Mouse (Mus musculus): ENCODE results near the gene Dmbx1. TPM values are rescaled to one million over a fixed set of nuclear protein-coding genes. Genes with fewer than 3 reads are reported as not detected.

Gene Dmbx1
- polyA plus RNA-seq, 1 experiment = not detected

DNA sequence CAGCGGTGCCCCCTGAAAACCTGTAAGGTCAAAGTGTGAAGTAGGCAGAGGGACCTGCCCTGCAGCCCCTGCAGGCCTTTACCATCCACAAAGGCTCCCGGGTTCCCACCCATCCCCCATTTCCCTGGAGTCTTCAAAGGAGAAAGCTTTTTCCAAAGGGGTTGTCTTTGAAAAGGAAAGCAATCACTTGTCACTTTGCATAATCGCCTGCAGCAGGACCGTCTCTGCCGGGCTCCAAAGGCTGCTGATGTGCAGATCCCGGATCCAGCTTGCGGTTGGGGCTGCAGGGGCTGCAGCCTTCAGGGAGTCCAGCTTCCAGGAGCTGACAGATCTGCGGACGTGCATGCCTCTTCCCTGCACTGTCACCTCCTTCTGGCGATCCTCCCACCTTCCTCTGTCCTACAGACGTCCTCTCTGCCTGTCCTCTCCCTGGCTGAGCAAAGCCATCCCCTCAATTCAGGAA lies 61.5 kb downstream of the Dmbx1 start:
- peaks cover 4% of the 10 kb centered on the region for H3K27me3 ChIP-seq (replicated peaks)
- H3K4me3 ChIP-seq (replicated peaks) = no peak overlapping the region
- no peaks in the 10 kb centered on the region for H3K9me3 ChIP-seq
- TF ChIP-seq FLI1 (IDR thresholded peaks at IDR 0.05; ENCODE audit: low read length) = no peak
- TF ChIP-seq GATA1 (IDR thresholded peaks at IDR 0.05; ENCODE audit: borderline replicate concordance, low read length) = no peak
- H3K36me3 ChIP-seq (replicated peaks; ENCODE audit: low read length) = peaks cover 78% of the 10 kb centered on the region
- peaks cover 52% of the 10 kb centered on the region for H3K4me1 ChIP-seq

DNA sequence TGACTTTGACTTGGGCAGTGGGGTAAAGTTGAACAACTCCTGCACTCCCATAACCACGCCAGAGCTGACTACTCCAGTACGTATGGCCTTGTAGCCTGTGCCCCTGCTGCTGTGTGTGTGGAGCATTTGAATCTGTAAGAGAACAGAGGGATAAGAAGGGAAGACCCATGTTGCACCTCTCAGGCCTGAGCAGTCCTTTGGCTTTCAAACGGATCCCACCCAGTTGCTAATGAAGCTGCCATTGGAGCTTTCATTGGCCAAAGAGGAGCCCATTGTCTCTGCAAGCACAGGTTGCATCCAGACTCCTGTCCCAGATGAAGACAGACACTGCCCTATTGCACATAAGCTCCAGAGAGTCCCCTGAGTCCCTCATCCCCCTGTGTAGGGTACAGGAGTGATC lies 66.5 kb downstream of the Dmbx1 start:
- Histone ChIP-seq H3K4me1 (peaks cover 41% of the 10 kb centered on the region), H3K27me3 (replicated peaks) (no peaks in the 10 kb centered on the region), H3K9me3 (no peaks in the 10 kb centered on the region), H3K36me3 (replicated peaks; ENCODE audit: low read length) (peaks cover 100% of the 10 kb centered on the region), H3K4me3 (replicated peaks) (no peak overlapping the region)
- TF ChIP-seq GATA1 (IDR thresholded peaks at IDR 0.05; ENCODE audit: borderline replicate concordance, low read length) = no peak
- TF ChIP-seq FLI1 (IDR thresholded peaks at IDR 0.05; ENCODE audit: low read length) = no peak

DNA sequence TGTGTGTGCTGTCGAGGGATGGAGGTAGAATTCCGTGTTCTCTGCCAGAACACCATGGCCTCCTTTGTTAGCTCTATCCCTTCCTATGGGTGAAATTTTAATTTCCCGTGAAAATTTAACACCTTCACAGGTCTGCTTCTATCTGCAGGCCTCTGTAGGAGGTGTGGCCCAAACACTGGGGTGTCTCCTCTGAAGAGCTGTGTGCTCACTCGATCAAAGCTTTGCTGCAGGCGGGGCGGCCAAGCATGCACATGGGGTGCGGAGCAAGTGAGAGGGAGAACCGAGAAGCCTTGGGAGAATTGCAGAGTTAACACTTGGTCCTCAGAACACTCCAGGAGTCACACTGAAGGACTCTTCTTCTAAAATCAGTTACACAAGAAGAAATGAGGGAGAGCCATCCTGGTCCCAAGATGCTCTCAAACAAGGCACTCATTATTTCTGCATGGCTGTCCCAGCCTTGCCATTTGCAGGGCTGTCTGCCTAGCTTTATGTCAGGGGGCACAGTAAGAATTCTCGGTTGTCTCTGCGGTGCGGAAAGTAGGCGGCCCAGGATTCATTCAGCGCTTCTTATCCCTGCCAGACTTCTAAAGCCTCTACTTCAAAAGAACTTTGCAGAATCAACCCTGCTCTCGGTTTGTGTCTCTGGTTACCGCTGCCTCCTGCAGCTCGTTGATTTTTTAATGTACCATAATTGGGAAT lies 70.1 kb downstream of the Dmbx1 start:
- Histone ChIP-seq H3K4me1 (peaks cover 43% of the 10 kb centered on the region), H3K27me3 (replicated peaks) (no peaks in the 10 kb centered on the region), H3K9me3 (no peaks in the 10 kb centered on the region), H3K4me3 (replicated peaks) (no peak overlapping the region), H3K36me3 (replicated peaks; ENCODE audit: low read length) (peaks cover 100% of the 10 kb centered on the region)
- TF ChIP-seq FLI1 (IDR thresholded peaks at IDR 0.05; ENCODE audit: low read length) (no peak), GATA1 (IDR thresholded peaks at IDR 0.05; ENCODE audit: borderline replicate concordance, low read length) (no peak)

Other genes with a start within 250 kb of the Dmbx1 start
- gene Efcab14, start 202.2 kb downstream of the Dmbx1 start, polyA plus RNA-seq (2012; ENCODE audit: insufficient read depth, low replicate concordance) = 4.7 and 7.3 TPM in 2 replicates
- gene Tex38, start 158.9 kb downstream of the Dmbx1 start, polyA plus RNA-seq (2012; ENCODE audit: insufficient read depth, low replicate concordance) = 0.44 TPM in 1 of 2 replicates, not detected in the other
- 16.7 TPM in 1 of 2 replicates, not detected in the other for gene Atpaf1, start 155.1 kb downstream of the Dmbx1 start, polyA plus RNA-seq (2012; ENCODE audit: insufficient read depth, low replicate concordance)
- 19.3 and 30.2 TPM in 2 replicates for gene Mob3c, start 111.8 kb downstream of the Dmbx1 start, polyA plus RNA-seq (2012; ENCODE audit: insufficient read depth, low replicate concordance)
- gene Mknk1, start 100.7 kb downstream of the Dmbx1 start, polyA plus RNA-seq (2012; ENCODE audit: insufficient read depth, low replicate concordance) = 293 and 361 TPM in 2 replicates
- gene Kncn, start 55.5 kb downstream of the Dmbx1 start, polyA plus RNA-seq (2012; ENCODE audit: insufficient read depth, low replicate concordance) = 0.29 TPM in 1 of 2 replicates, not detected in the other
- 0.16 TPM in 1 of 2 replicates, not detected in the other for gene 6430628N08Rik, start 49.3 kb downstream of the Dmbx1 start, polyA plus RNA-seq (2012; ENCODE audit: insufficient read depth, low replicate concordance)
- 2.9 and 3.8 TPM in 2 replicates for gene Faah, start 78.0 kb upstream of the Dmbx1 start, polyA plus RNA-seq (2012; ENCODE audit: insufficient read depth, low replicate concordance)
- gene Nsun4, start 114.0 kb upstream of the Dmbx1 start, polyA plus RNA-seq (2012; ENCODE audit: insufficient read depth, low replicate concordance) = 0.27 TPM in 1 of 2 replicates, not detected in the other
- 24.7 and 73.9 TPM in 2 replicates for gene Uqcrh, start 135.1 kb upstream of the Dmbx1 start, polyA plus RNA-seq (2012; ENCODE audit: insufficient read depth, low replicate concordance)
- 13.4 and 17.7 TPM in 2 replicates for gene Lrrc41, start 135.3 kb upstream of the Dmbx1 start, polyA plus RNA-seq (2012; ENCODE audit: insufficient read depth, low replicate concordance)
- 0.75 TPM in 1 of 2 replicates, not detected in the other for gene Rad54l, start 183.8 kb upstream of the Dmbx1 start, polyA plus RNA-seq (2012; ENCODE audit: insufficient read depth, low replicate concordance)
- gene Pomgnt1, start 183.9 kb upstream of the Dmbx1 start, polyA plus RNA-seq (2012; ENCODE audit: insufficient read depth, low replicate concordance) = 1.0 and 6.1 TPM in 2 replicates
- gene Lurap1, start 211.4 kb upstream of the Dmbx1 start, polyA plus RNA-seq (2012; ENCODE audit: insufficient read depth, low replicate concordance) = 0.93 TPM in 1 of 2 replicates, not detected in the other
- not detected in 2 replicates for gene Tspan1, start 227.7 kb upstream of the Dmbx1 start, polyA plus RNA-seq (2012; ENCODE audit: insufficient read depth, low replicate concordance)
- gene 1700042G07Rik, start 233.4 kb upstream of the Dmbx1 start, polyA plus RNA-seq (2012; ENCODE audit: insufficient read depth, low replicate concordance) = not detected in 2 replicates
- not detected in 2 replicates for gene Gm49337, start 233.5 kb upstream of the Dmbx1 start, polyA plus RNA-seq (2012; ENCODE audit: insufficient read depth, low replicate concordance)

Data from megakaryocyte, embryonic 14.5 days (primary cell).